Comparison of ENCODE assay signal across 10 mouse cellular contexts in the genomic region with DNA sequence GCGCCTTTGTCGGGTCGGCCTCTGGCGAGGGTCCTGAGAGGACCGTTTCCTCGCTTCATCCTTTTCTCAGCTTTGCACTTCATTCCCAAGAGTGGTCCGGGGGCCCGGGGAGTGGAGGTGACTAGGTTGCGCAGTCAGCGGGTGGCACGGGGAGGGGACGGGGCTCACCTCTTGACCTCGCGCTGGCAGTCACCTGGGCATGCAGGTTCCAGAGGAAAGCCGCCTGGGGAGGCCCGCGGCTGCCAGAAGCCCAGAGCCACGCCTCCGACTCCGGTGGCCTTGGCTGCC. TPM values are rescaled to one million over a fixed set of nuclear protein-coding genes. Genes with fewer than 3 reads are reported as not detected.
DNase-seq lines count a peak whose midpoint lies in the region; ATAC-seq and TF ChIP-seq lines count a peak whose summit lies in the region.
"Not testable (repeated sequence)": the region's sequence is repeated elsewhere in the genome, so short reads cannot be mapped to it uniquely, and the experiment has no call there.
"Had no signal": no experiment of that assay in that cellular context is flagged by ENCODE, and none has a peak within 500 bp of the region (broad histone marks: within the 10 kb centered on the region; RNA-seq: fewer than 3 reads in every experiment).

No protein-coding gene starts in this region.

- not testable (repeated sequence) for H3K9me3 ChIP-seq in E14TG2a.4 (ENCODE audit: low read length); forebrain, embryonic 15.5 days; kidney, embryonic 15.5 days (replicated peaks); liver, embryonic 11.5 days (ENCODE audit: control insufficient read depth, low read length); midbrain, embryonic 14.5 days (ENCODE audit: control insufficient read depth, low read length); stomach, embryonic 15.5 days

- TF ChIP-seq CTCF in E14TG2a.4 (conservative IDR thresholded peaks at IDR 0.05; ENCODE audit: low read length): not testable (repeated sequence)

- not testable (repeated sequence) for H3K4me1 ChIP-seq in E14TG2a.4 (replicated peaks; ENCODE audit: low read depth, low read length); forebrain, embryonic 15.5 days; kidney, embryonic 15.5 days; liver, embryonic 11.5 days (replicated peaks; ENCODE audit: control insufficient read depth, insufficient read depth, low read length); midbrain, embryonic 14.5 days (ENCODE audit: control insufficient read depth, insufficient read depth, low read length); stomach, embryonic 15.5 days

- H3K9ac ChIP-seq in forebrain, embryonic 15.5 days (replicated peaks): peak overlapping the region; percentile 72
- H3K9ac ChIP-seq in kidney, embryonic 15.5 days: peak overlapping the region; percentile 14; the same call in 1 of the 2 replicates
- not testable (repeated sequence) for H3K9ac ChIP-seq in liver, embryonic 11.5 days (ENCODE audit: low read depth, low read length); stomach, embryonic 15.5 days
- H3K9ac ChIP-seq in midbrain, embryonic 14.5 days (replicated peaks; ENCODE audit: low read length): peak overlapping the region; percentile 57

- not testable (repeated sequence) for H3K27me3 ChIP-seq in E14TG2a.4 (ENCODE audit: insufficient read depth, low read length); forebrain, embryonic 15.5 days; kidney, embryonic 15.5 days; liver, embryonic 11.5 days (replicated peaks; ENCODE audit: control insufficient read depth, insufficient read depth, low read length); midbrain, embryonic 14.5 days (ENCODE audit: control insufficient read depth, insufficient read depth, low read length); stomach, embryonic 15.5 days (replicated peaks)

- peak; percentile 34 to 42 for DNase-seq in cerebellum, postnatal 25 days
- DNase-seq in heart, postnatal 4 days: peak; percentile 7
- DNase-seq in liver, embryonic 11.5 days (ENCODE audit: low spot score): peak; percentile 30
- DNase-seq in midbrain, embryonic 14.5 days: peak; percentile 28

- peak overlapping the region; percentile 57 for H3K4me3 ChIP-seq in E14TG2a.4 (replicated peaks; ENCODE audit: low read length)
- H3K4me3 ChIP-seq in forebrain, embryonic 15.5 days: peak overlapping the region; percentile 58
- peak overlapping the region; percentile 51 for H3K4me3 ChIP-seq in kidney, embryonic 15.5 days (replicated peaks)
- H3K4me3 ChIP-seq in liver, embryonic 11.5 days (ENCODE audit: low read depth, low read length): peak overlapping the region; percentile 36; the same call in 1 of the 2 replicates
- peak overlapping the region; percentile 46 for H3K4me3 ChIP-seq in midbrain, embryonic 14.5 days (replicated peaks; ENCODE audit: low read depth, low read length)
- peak overlapping the region; percentile 47 for H3K4me3 ChIP-seq in stomach, embryonic 15.5 days (replicated peaks)

- H3K4me2 ChIP-seq in forebrain, embryonic 15.5 days (replicated peaks): peak overlapping the region; percentile 71
- peak overlapping the region; percentile 83 for H3K4me2 ChIP-seq in kidney, embryonic 15.5 days
- H3K4me2 ChIP-seq in liver, embryonic 11.5 days: peak overlapping the region; percentile 57
- peak overlapping the region; percentile 56 for H3K4me2 ChIP-seq in midbrain, embryonic 14.5 days (ENCODE audit: low read length)
- peak overlapping the region; percentile 84 for H3K4me2 ChIP-seq in stomach, embryonic 15.5 days

- under 1% methylated on average over 17 of the region's 20 CpGs for WGBS in forebrain, embryonic 15.5 days
- 0% methylated on average over 18 of the region's 20 CpGs for WGBS in kidney, embryonic 15.5 days
- WGBS in liver, embryonic 11.5 days: 2% methylated on average over 10 of the region's 20 CpGs
- WGBS in midbrain, embryonic 14.5 days: 2% methylated on average over 17 of the region's 20 CpGs
- 1% methylated on average over 14 of the region's 20 CpGs for WGBS in stomach, embryonic 15.5 days

- not testable (repeated sequence) for H3K36me3 ChIP-seq in E14TG2a.4 (ENCODE audit: insufficient read depth, low read length); forebrain, embryonic 15.5 days; kidney, embryonic 15.5 days; liver, embryonic 11.5 days (ENCODE audit: control insufficient read depth, insufficient read depth, low read length); midbrain, embryonic 14.5 days (ENCODE audit: control insufficient read depth, insufficient read depth, low read length); stomach, embryonic 15.5 days

- not testable (repeated sequence) for ATAC-seq in forebrain, embryonic 15.5 days (replicated peaks); kidney, embryonic 15.5 days (replicated peaks; ENCODE audit: low FRiP score); liver, embryonic 11.5 days (replicated peaks; ENCODE audit: low FRiP score); midbrain, embryonic 14.5 days (ENCODE audit: low FRiP score, low TSS enrichment); stomach, embryonic 15.5 days (ENCODE audit: insufficient read depth, low FRiP score, low read depth)

- H3K27ac ChIP-seq in forebrain, embryonic 15.5 days (replicated peaks); kidney, embryonic 15.5 days; liver, embryonic 11.5 days (ENCODE audit: low read depth, low read length); midbrain, embryonic 14.5 days (replicated peaks; ENCODE audit: low read depth, low read length); stomach, embryonic 15.5 days: not testable (repeated sequence)

RNA-seq across cellular contexts. Expression of gene Gm2897, which starts 0.4 kb away (rescaled TPM):
- polyA plus RNA-seq in forebrain, embryonic 15.5 days (2015; fragmentation: Nextera tagmentation; extraction: Ambion mirVana): 8.2 and 9.7 TPM in 2 replicates
- total RNA-seq in heart, postnatal 4 days (2021): under 1 TPM; 0.71 to 0.79 TPM
- polyA plus RNA-seq in kidney, embryonic 15.5 days (2015; fragmentation: Nextera tagmentation; extraction: Ambion mirVana): 1.2 and 2.2 TPM in 2 replicates
- 0.79 and 1.1 TPM in 2 replicates for polyA plus RNA-seq in liver, embryonic 11.5 days (2014; fragmentation: Nextera tagmentation; extraction: Ambion mirVana)
- 16.2 and 16.7 TPM in 2 replicates for polyA plus RNA-seq in midbrain, embryonic 14.5 days (2014; fragmentation: Nextera tagmentation; extraction: Ambion mirVana)
- 1.6 and 2.1 TPM in 2 replicates for polyA plus RNA-seq in stomach, embryonic 15.5 days (2015; fragmentation: Nextera tagmentation; extraction: Ambion mirVana)

RNA-seq across cellular contexts. Expression of gene Gm2888, which starts 19.7 kb away (rescaled TPM):
- polyA plus RNA-seq in forebrain, embryonic 15.5 days (2015; fragmentation: Nextera tagmentation; extraction: Ambion mirVana): not detected in 2 replicates
- total RNA-seq in heart, postnatal 4 days (2021): not detected
- not detected in 2 replicates for polyA plus RNA-seq in kidney, embryonic 15.5 days (2015; fragmentation: Nextera tagmentation; extraction: Ambion mirVana)
- not detected in 2 replicates for polyA plus RNA-seq in liver, embryonic 11.5 days (2014; fragmentation: Nextera tagmentation; extraction: Ambion mirVana)
- polyA plus RNA-seq in midbrain, embryonic 14.5 days (2014; fragmentation: Nextera tagmentation; extraction: Ambion mirVana): not detected in 2 replicates
- polyA plus RNA-seq in stomach, embryonic 15.5 days (2015; fragmentation: Nextera tagmentation; extraction: Ambion mirVana): not detected in 2 replicates
- total RNA-seq: left cerebral cortex, postnatal 14 days had no signal
- polyA plus RNA-seq: activated CD4-positive, CD25-positive, alpha-beta regulatory T cell, adult 4 months had no signal
